Mouse (Mus musculus) induced T-regulatory cell, adult 2 months (primary cell): ENCODE measurements around the gene Mycbp.
A peak's percentile ranks its signal among the peaks of the same experiment; 100 is the strongest.

Experiments used
- DNase-seq: peaks from one replicate; pipeline ENCODE4 v3.0.0-alpha.2; 2012; ENCODE audit warnings: low read depth

The Mycbp gene

GRCm38 (mm10) chr4:123904333-123905125 is at the start of gene Mycbp:
Mycbp (plus strand) TSS chr4:123904832.
- DNase-seq, result peak; percentile 98

- no peak for DNase-seq
Measured at GRCm38 (mm10) chr4:123856888-123857287, 47.7 kb upstream of the Mycbp start.

GRCm38 (mm10) chr4:123858090-123858489 is 46.5 kb upstream of the Mycbp start:
- DNase-seq, result no peak

- DNase-seq, result no peak
Measured at GRCm38 (mm10) chr4:123859379-123859778, 45.3 kb upstream of the Mycbp start, which contains the start of gene 4933427I04Rik. 4933427I04Rik (plus strand) TSS chr4:123859679.

- no peak for DNase-seq
Measured at GRCm38 (mm10) chr4:123859803-123860202, 44.8 kb upstream of the Mycbp start.

GRCm38 (mm10) chr4:123860621-123861020 is 44.0 kb upstream of the Mycbp start:
- no peak for DNase-seq

GRCm38 (mm10) chr4:123893726-123894125 is 10.9 kb upstream of the Mycbp start:
- DNase-seq, result no peak

- no peak for DNase-seq
Measured at GRCm38 (mm10) chr4:123894295-123894694, 10.3 kb upstream of the Mycbp start.

GRCm38 (mm10) chr4:123898696-123899095 is 5.9 kb upstream of the Mycbp start:
- peak; percentile 79 for DNase-seq

- DNase-seq, result peak; percentile 29
Measured at GRCm38 (mm10) chr4:123903432-123903831, 1.2 kb upstream of the Mycbp start.

GRCm38 (mm10) chr4:123905126-123905668 is 565 bp downstream of the Mycbp start:
- DNase-seq, result no peak

GRCm38 (mm10) chr4:123911503-123911902 is 6.9 kb downstream of the Mycbp start:
- DNase-seq, result no peak

GRCm38 (mm10) chr4:123912431-123912830 is 7.8 kb downstream of the Mycbp start:
- DNase-seq, result no peak

- DNase-seq, result peak; percentile 99
Measured at GRCm38 (mm10) chr4:123916748-123917547, 12.3 kb downstream of the Mycbp start, which contains the start of gene Rragc. Rragc (plus strand) TSS chr4:123917446.

GRCm38 (mm10) chr4:123917548-123918140 is 13.0 kb downstream of the Mycbp start, which contains the start of gene 4930535I16Rik:
4930535I16Rik (minus strand) TSS chr4:123918022.
- peak; percentile 56 for DNase-seq

GRCm38 (mm10) chr4:123918851-123919250 is 14.2 kb downstream of the Mycbp start:
- peak; percentile 13 for DNase-seq

GRCm38 (mm10) chr4:123921055-123921565 is 16.5 kb downstream of the Mycbp start:
- no peak for DNase-seq

- no peak for DNase-seq
Measured at GRCm38 (mm10) chr4:123927961-123928360, 23.3 kb downstream of the Mycbp start.

- DNase-seq, result no peak
Measured at GRCm38 (mm10) chr4:123929994-123930393, 25.4 kb downstream of the Mycbp start.

- DNase-seq, result no peak
Measured at GRCm38 (mm10) chr4:123934306-123934705, 29.7 kb downstream of the Mycbp start.

GRCm38 (mm10) chr4:123936059-123936458 is 31.4 kb downstream of the Mycbp start:
- DNase-seq, result no peak

GRCm38 (mm10) chr4:123939838-123940237 is 35.2 kb downstream of the Mycbp start:
- peak; percentile 86 for DNase-seq
